Mouse (Mus musculus) heart, embryonic 16.5 days (tissue): ENCODE measurements at regions not wholly inside any gene's neighbourhood (a gene's known extent, or its start where the extent isn't known, plus 50 kb on each side); places are given as distances from the start of the nearest gene placed in this dataset.
A peak's percentile ranks its signal among the peaks of the same experiment; 100 is the strongest.

Experiments used
- ATAC-seq: fragments of 200-750 bp; cut with Nextera tagmentation; replicated peaks from 2 replicates; pipeline ENCODE4 v1.8.0; 2017; ENCODE audit warnings: moderate number of reproducible peaks; ENCODE audit not compliant: insufficient read depth, low FRiP score; ENCODE audit errors: extremely low read depth
- H3K27ac ChIP-seq: fragments of 300-500 bp; sonication (generic); 2 replicates; pipeline ENCODE4 v1.5.1; 2014; ENCODE audit warnings: mild to moderate bottlenecking, low read length, control low read depth, moderate library complexity
- H3K27me3 ChIP-seq: fragments of 300-500 bp; sonication (generic); 2 replicates; pipeline ENCODE4 v1.6.1; 2014; ENCODE audit warnings: low read length, mixed read lengths; ENCODE audit not compliant: control insufficient read depth, insufficient read depth
- H3K36me3 ChIP-seq: fragments of 300-500 bp; sonication (generic); 2 replicates; pipeline ENCODE4 v1.6.1; 2014; ENCODE audit not compliant: control insufficient read depth, insufficient read depth
- H3K4me1 ChIP-seq: fragments of 300-500 bp; sonication (generic); 2 replicates; pipeline ENCODE4 v1.6.1; 2014; ENCODE audit warnings: low read length, mixed read lengths; ENCODE audit not compliant: control insufficient read depth, insufficient read depth
- H3K4me2 ChIP-seq: fragments of 300-500 bp; sonication (generic); 2 replicates; pipeline ENCODE4 v1.6.1; 2014; ENCODE audit warnings: low read depth, mild to moderate bottlenecking, control low read depth, low read length
- H3K4me3 ChIP-seq: fragments of 300-500 bp; sonication (generic); 2 replicates; pipeline ENCODE4 v1.5.1; 2014; ENCODE audit warnings: mild to moderate bottlenecking, control low read depth, low read length
- H3K9ac ChIP-seq: fragments of 300-500 bp; sonication (generic); 2 replicates; pipeline ENCODE4 v1.6.1; 2014; ENCODE audit warnings: low read length, control low read depth
- H3K9me3 ChIP-seq: fragments of 300-500 bp; sonication (generic); replicated peaks from 2 replicates; pipeline ENCODE4 v1.6.1; 2016; ENCODE audit warnings: low read length; ENCODE audit not compliant: control insufficient read depth
- WGBS: fragments of 180-500 bp; shearing (Covaris S2); extraction: QIAGEN DNeasy Blood & Tissue Kit; methylation state at CpG from one replicate; pipeline ENCODE4 v1.1.7; 2014; 5-methylcytosine and 5-hydroxymethylcytosine counted together

GRCm38 (mm10) chr4:10759491-10759890 lies 114.8 kb upstream of the 2610301B20Rik start:
- ATAC-seq: no peak
- no peaks in the 10 kb centered on the region for H3K4me1 ChIP-seq
- no peak overlapping the region for H3K4me3 ChIP-seq
- H3K4me2 ChIP-seq: no peak overlapping the region
- no peaks in the 10 kb centered on the region for H3K27me3 ChIP-seq
- H3K27ac ChIP-seq: no peak overlapping the region
- H3K36me3 ChIP-seq: no peaks in the 10 kb centered on the region
- no peaks in the 10 kb centered on the region for H3K9me3 ChIP-seq
- 95% methylated on average over 4 of the region's 4 CpGs for WGBS
- H3K9ac ChIP-seq: no peak overlapping the region

- H3K4me1 ChIP-seq: no peaks in the 10 kb centered on the region
- H3K9ac ChIP-seq: no peak overlapping the region
- no peak for ATAC-seq
- no peak overlapping the region for H3K4me3 ChIP-seq
- H3K36me3 ChIP-seq: no peaks in the 10 kb centered on the region
- no peak overlapping the region for H3K4me2 ChIP-seq
- no peak overlapping the region for H3K27ac ChIP-seq
- no peaks in the 10 kb centered on the region for H3K27me3 ChIP-seq
- 66% methylated on average over 6 of the region's 6 CpGs for WGBS
- no peaks in the 10 kb centered on the region for H3K9me3 ChIP-seq
Observed at GRCm38 (mm10) chr4:10767676-10768075, 106.6 kb upstream of the 2610301B20Rik start.

GRCm38 (mm10) chr4:10770026-10770643 lies 104.2 kb upstream of the 2610301B20Rik start:
- H3K9ac ChIP-seq: no peak overlapping the region
- 79% methylated on average over 13 of the region's 13 CpGs for WGBS
- H3K4me1 ChIP-seq: peaks cover 4% of the 10 kb centered on the region; the same call in 1 of the 2 replicates
- H3K4me2 ChIP-seq: no peak overlapping the region
- no peak for ATAC-seq
- no peaks in the 10 kb centered on the region for H3K36me3 ChIP-seq
- H3K27me3 ChIP-seq: no peaks in the 10 kb centered on the region
- no peak overlapping the region for H3K27ac ChIP-seq
- H3K4me3 ChIP-seq: no peak overlapping the region
- peaks cover 5% of the 10 kb centered on the region; the same call in 1 of the 2 replicates for H3K9me3 ChIP-seq

- ATAC-seq: peak; percentile 72
- no peak overlapping the region for H3K9ac ChIP-seq
- H3K36me3 ChIP-seq: no peaks in the 10 kb centered on the region
- no peak overlapping the region for H3K4me3 ChIP-seq
- no peaks in the 10 kb centered on the region for H3K27me3 ChIP-seq
- H3K4me2 ChIP-seq: no peak overlapping the region
- WGBS: 15% methylated on average over 3 of the region's 3 CpGs
- H3K9me3 ChIP-seq: peaks cover 5% of the 10 kb centered on the region; the same call in 1 of the 2 replicates
- H3K27ac ChIP-seq: no peak overlapping the region
- H3K4me1 ChIP-seq: peaks cover 4% of the 10 kb centered on the region; the same call in 1 of the 2 replicates
Observed at GRCm38 (mm10) chr4:10774557-10775215, 99.6 kb upstream of the 2610301B20Rik start.

- H3K27me3 ChIP-seq: no peaks in the 10 kb centered on the region
- no peak overlapping the region for H3K4me2 ChIP-seq
- H3K9ac ChIP-seq: no peak overlapping the region
- peaks cover 7% of the 10 kb centered on the region for H3K4me1 ChIP-seq
- H3K9me3 ChIP-seq: no peaks in the 10 kb centered on the region
- no peak overlapping the region for H3K27ac ChIP-seq
- ATAC-seq: no peak
- 63% methylated on average over 2 of the region's 2 CpGs for WGBS
- H3K4me3 ChIP-seq: no peak overlapping the region
- H3K36me3 ChIP-seq: no peaks in the 10 kb centered on the region
Observed at GRCm38 (mm10) chr4:10786701-10787100, 87.6 kb upstream of the 2610301B20Rik start.

GRCm38 (mm10) chr4:10788306-10788705 lies 86.0 kb upstream of the 2610301B20Rik start:
- no peak overlapping the region for H3K27ac ChIP-seq
- H3K4me1 ChIP-seq: peaks cover 9% of the 10 kb centered on the region
- no peaks in the 10 kb centered on the region for H3K27me3 ChIP-seq
- no peak overlapping the region for H3K4me2 ChIP-seq
- H3K4me3 ChIP-seq: no peak overlapping the region
- no peaks in the 10 kb centered on the region for H3K36me3 ChIP-seq
- no peak for ATAC-seq
- H3K9me3 ChIP-seq: no peaks in the 10 kb centered on the region
- H3K9ac ChIP-seq: no peak overlapping the region

- no peak for ATAC-seq
- no peak overlapping the region for H3K4me3 ChIP-seq
- no peaks in the 10 kb centered on the region for H3K36me3 ChIP-seq
- H3K27me3 ChIP-seq: no peaks in the 10 kb centered on the region
- WGBS: 65% methylated on average over 3 of the region's 3 CpGs
- H3K4me1 ChIP-seq: peaks cover 9% of the 10 kb centered on the region
- no peaks in the 10 kb centered on the region for H3K9me3 ChIP-seq
- no peak overlapping the region for H3K9ac ChIP-seq
- no peak overlapping the region for H3K4me2 ChIP-seq
- no peak overlapping the region for H3K27ac ChIP-seq
Observed at GRCm38 (mm10) chr4:10789141-10789540, 85.2 kb upstream of the 2610301B20Rik start.

- peak; percentile 73 for ATAC-seq
Observed at GRCm38 (mm10) chr4:10792628-10793027, 81.7 kb upstream of the 2610301B20Rik start.

GRCm38 (mm10) chr4:10794471-10794870 lies 79.8 kb upstream of the 2610301B20Rik start:
- Histone ChIP-seq H3K27me3 (no peaks in the 10 kb centered on the region), H3K9me3 (no peaks in the 10 kb centered on the region), H3K9ac (no peak overlapping the region), H3K4me1 (0 out of 2 replicates have a peak, but pooled peaks cover 3% of the 10 kb centered on the region), H3K36me3 (no peaks in the 10 kb centered on the region), H3K4me3 (no peak overlapping the region), H3K27ac (no peak overlapping the region), H3K4me2 (no peak overlapping the region)
- 71% methylated on average over 3 of the region's 3 CpGs for WGBS
- no peak for ATAC-seq

More at GRCm38 (mm10) chr4:10792628-10793027, 81.7 kb upstream of the 2610301B20Rik start:
- Histone ChIP-seq H3K27ac (peak overlapping the region; percentile 40; the same call in 1 of the 2 replicates), H3K27me3 (no peaks in the 10 kb centered on the region), H3K9ac (no peak overlapping the region), H3K4me2 (no peak overlapping the region), H3K36me3 (no peaks in the 10 kb centered on the region), H3K4me1 (peaks cover 9% of the 10 kb centered on the region), H3K9me3 (no peaks in the 10 kb centered on the region), H3K4me3 (no peak overlapping the region)
- WGBS: 35% methylated on average over 3 of the region's 3 CpGs
